Mouse (Mus musculus) A20 (cell line): ENCODE data around the gene Ctsc.
A peak's percentile ranks its signal among the peaks of the same experiment; 100 is the strongest.

Experiments
- DNase-seq: peaks from one replicate; pipeline ENCODE4 v3.0.0-alpha.2; 2011; ENCODE audit warnings: low read depth, low spot score

The Ctsc gene

DNA sequence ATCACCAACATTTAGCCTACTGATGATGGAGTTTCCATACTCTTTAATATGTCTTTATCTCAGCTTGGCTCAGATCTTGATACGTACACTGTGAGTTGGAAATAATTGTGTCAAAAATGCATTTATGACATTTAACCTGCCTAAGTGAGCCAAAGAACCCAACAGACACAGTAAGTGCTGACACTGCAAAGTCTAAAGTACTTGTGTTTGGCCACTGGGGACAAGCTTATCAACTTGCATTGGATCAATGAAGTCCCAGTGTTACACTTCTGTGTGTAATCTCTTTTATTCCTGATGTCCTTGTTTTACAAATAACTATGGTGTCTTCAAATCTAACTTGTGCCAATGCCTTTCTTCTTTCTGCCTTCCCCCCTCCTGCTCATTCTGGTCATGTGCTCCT lies 18.1 kb downstream of the Ctsc start:
- DNase-seq: no peak

GRCm38 (mm10) chr7:88296932-88297331 lies 19.0 kb downstream of the Ctsc start:
- DNase-seq: no peak

DNA sequence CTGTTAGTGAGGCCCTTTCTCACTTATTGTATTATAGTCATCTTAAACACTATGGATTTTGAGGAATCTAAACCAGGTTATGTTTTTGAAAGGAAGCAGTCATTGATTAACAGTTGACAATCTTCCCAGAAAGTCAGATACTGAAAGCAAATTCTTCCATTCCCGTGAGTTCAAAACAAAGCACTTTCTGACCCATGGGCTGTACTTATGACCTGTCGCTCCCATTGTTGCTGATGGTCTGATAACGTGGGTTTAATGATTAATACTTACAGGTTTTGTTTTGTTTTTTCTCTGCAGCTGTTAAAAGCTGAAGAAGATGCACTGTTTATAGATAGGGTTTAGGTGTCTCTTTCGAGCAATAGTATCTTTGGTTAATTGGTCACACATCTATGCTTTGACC lies 27.9 kb downstream of the Ctsc start:
- DNase-seq: no peak

- no peak for DNase-seq
Observed at GRCm38 (mm10) chr7:88306725-88307124, 28.8 kb downstream of the Ctsc start.

DNA sequence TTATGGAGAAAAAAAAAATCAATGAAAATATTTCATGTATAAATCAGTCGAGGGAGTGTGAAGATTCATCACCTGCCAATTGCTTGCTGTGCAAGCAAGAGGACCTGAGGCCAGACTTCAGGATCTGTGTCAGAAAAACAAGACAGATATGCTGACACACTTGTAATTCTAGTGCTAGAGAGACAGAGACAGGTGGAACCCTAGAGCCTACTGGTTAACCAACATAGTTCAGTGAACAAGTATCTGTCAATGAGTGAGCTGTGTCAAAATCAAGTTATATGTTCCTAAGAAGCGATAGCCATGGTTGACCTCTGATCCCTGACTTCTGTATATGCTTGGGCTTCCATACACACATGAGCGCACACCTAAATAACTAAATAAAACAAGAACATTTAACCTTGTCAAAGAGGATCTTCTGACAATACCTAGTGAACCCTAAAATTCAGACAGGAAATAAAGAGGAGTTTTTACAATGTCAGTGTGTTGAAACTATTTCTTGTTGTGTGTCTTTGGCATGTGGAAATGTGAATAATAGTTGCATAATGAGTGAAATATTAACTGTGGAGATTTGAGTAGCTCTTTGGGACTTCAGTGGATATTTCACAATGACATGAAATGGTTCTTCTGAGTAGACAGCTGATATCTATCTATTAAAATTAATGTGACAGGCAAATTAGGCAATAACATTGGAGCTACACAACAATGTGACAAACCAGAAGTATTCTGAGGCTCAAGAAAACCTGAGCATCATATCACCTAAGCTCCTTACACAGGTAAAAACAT lies 32.7 kb downstream of the Ctsc start:
- no peak for DNase-seq

DNA sequence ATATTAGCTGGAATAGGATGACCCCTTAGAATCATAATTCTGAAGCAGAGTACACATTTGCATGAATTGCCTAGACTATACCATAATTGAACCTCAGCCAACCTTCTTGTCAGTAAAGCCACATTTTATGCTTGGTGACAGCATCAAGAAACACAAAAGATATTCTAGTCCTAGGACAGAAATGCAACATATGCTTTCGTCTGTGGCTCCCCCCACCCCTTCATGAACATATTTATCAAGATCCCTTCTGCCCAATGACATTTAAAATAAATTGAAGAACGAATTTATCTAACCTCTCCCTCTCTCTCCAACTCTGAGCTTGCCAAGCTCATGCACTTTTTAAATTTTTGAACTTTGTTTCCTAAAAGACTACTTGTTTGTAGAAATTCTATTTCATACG lies 38.5 kb downstream of the Ctsc start:
- DNase-seq: no peak

- no peak for DNase-seq
Observed at GRCm38 (mm10) chr7:88318474-88318873, 40.6 kb downstream of the Ctsc start.

DNA sequence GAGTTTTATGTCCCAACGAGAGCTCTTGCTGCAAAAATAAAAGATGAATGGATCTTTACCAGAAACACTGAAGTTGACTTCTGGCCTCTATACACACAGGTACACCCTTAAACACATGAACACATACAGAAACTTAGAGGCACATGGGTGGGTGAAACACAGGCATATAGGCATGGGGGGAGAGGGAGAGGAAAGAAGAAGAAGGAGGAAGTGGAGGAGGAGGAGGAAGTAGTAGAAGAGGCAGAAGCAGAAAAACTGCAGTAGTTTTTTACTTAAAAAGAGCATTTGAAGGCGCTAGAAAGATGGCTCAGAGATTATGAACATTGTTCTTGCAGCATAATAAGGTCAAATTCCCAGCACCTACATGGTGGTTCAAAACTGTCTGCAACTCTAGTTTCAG lies 41.0 kb downstream of the Ctsc start:
- DNase-seq: no peak

DNA sequence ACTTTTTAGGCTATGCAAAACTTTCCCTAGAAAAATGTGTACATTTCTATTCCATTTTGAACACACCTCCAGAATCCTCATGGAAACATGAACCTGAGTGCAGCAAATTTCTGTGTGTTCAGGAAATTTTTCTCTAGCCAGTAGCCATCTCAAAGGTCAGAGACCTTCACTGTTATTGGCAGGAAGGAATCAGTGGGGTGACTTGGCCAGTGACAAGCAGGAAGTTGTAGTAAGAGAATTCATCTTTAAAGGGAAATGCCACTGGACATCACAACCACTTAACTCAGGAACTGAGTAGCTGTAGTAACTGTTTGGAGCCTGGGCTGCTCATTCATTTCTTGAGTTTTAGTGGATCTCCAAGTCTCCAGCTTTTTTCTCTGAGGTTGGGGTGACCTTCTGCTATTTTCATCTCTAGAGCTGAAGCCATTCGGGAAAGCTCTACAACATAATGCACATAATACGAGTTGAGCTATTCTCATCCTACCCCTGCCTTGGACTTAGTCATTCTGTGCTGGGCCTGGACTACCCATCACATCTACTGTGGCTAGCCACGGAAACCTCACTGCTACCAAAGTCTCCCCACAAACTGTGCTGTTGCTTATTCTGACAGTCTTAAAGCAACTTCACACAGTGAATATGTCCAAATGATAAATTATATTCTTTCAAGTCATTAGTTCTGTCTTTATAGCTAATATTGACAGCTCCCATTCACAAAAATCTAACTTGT lies 41.7 kb downstream of the Ctsc start:
- no peak for DNase-seq

DNA sequence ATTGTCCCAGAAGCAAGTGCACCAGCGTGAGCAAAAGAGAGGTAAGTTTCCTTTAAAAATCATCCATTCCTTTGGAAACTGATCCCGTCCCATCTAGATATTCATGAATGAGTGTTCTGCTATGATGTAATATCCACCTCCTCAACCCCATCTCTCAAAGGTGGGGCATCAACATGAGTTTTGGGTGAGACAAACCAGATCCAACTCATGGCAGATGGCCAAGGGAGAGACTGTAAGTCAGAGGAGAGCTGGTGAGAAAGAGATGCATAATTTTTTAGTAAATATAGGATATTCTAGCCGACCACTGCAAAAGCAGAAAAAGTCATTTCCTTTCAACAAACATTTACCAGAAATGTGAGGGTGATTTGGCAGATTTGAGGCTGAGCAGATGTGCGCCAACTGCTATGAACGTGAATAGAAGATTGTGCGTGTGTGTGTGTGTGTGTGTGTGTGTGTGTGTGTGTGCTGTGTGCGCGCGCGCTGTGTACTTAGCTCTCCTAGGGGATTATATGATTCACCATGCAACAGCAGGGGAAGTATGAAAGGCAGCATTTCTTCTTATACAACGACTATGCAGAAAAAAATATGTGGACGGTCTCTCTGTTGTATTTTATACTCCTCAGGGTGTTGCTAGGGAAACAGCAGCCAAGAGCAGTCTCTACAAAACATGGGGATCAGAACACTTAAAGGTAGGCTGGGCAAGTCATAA lies 42.9 kb downstream of the Ctsc start:
- DNase-seq: no peak

GRCm38 (mm10) chr7:88322431-88322830 lies 44.5 kb downstream of the Ctsc start:
- no peak for DNase-seq

- DNase-seq: no peak
Observed at GRCm38 (mm10) chr7:88327495-88327894, 49.6 kb downstream of the Ctsc start.

GRCm38 (mm10) chr7:88343828-88344227 lies 65.9 kb downstream of the Ctsc start:
- peak; percentile 39 for DNase-seq

DNA sequence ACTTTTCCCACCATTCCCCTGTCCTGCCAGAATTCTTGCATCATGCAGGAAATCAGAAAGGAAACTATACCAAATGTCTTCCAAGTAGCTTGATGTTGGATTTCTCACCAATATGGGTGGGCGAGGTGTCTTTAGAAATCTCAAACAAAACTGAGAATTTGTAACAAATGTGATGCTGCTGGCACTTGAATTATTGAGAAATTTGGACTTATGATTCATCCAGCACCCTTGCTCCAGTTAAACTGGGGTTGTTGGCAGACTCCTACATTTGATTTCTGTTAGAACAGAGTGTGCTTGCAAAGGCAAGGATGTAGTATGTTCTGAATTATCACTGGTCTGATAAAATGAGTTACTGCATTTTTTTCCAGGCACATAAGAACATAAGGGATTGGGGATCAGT lies 68.2 kb downstream of the Ctsc start:
- DNase-seq: no peak

GRCm38 (mm10) chr7:88356871-88357776 lies 79.2 kb downstream of the Ctsc start:
- peak; percentile 43 for DNase-seq

- no peak for DNase-seq
Observed at GRCm38 (mm10) chr7:88358042-88358878, 80.4 kb downstream of the Ctsc start.
